Mouse (Mus musculus) ES-E14 (cell line): ENCODE measurements around the gene Cplx3. TPM values are rescaled to one million over a fixed set of nuclear protein-coding genes. Genes with fewer than 3 reads are reported as not detected.

ENCODE experiments used
- DNase-seq: peaks from one replicate; pipeline ENCODE4 v3.0.0-alpha.2; 2013; ENCODE audit warnings: low read depth, low spot score
- H3K27ac ChIP-seq: 2 replicates; pipeline ENCODE4 v1.5.1; 2012; ENCODE audit warnings: low read depth, mild to moderate bottlenecking, low read length, moderate library complexity, mixed read lengths; ENCODE audit not compliant: poor library complexity, insufficient read depth, severe bottlenecking
- H3K36me3 ChIP-seq: 2 replicates; pipeline ENCODE4 v1.6.1; 2012; ENCODE audit warnings: mild to moderate bottlenecking, low read length, moderate library complexity, mixed read lengths; ENCODE audit not compliant: control insufficient read depth, poor library complexity, insufficient read depth, severe bottlenecking
- H3K4me1 ChIP-seq, 2 experiments: fragments of 150-350 bp in 1 of 2; sonication (generic) in 1 of 2; 2 replicates each; pipeline ENCODE4 v1.6.1; 2012; ENCODE audit warnings: low read length in 2 of 2, mild to moderate bottlenecking in 1 of 2, mixed read lengths in 1 of 2; ENCODE audit not compliant: control insufficient read depth in 2 of 2, insufficient read depth in 2 of 2, poor library complexity in 1 of 2
- H3K4me3 ChIP-seq, 2 experiments: fragments of 150-350 bp in 1 of 2; sonication (generic) in 1 of 2; 2 replicates each; pipeline ENCODE4 v1.5.1; 2012; ENCODE audit warnings: low read length in 2 of 2, low read depth in 1 of 2, mild to moderate bottlenecking in 1 of 2, mixed read lengths in 1 of 2; ENCODE audit not compliant: insufficient read depth in 1 of 2, poor library complexity in 1 of 2, severe bottlenecking in 1 of 2
- H3K9ac ChIP-seq: 2 replicates; pipeline ENCODE4 v1.6.1; 2012; ENCODE audit warnings: low read depth, mild to moderate bottlenecking, low read length, mixed read lengths; ENCODE audit not compliant: poor library complexity, insufficient read depth, severe bottlenecking
- H3K9me3 ChIP-seq: fragments of 150-350 bp; sonication (generic); 2 replicates; pipeline ENCODE4 v1.6.1; 2012; ENCODE audit warnings: low read depth, mild to moderate bottlenecking, low read length; ENCODE audit not compliant: control insufficient read depth, insufficient read depth
- CHD2 ChIP-seq: IDR thresholded peaks from 2 replicates; pipeline ENCODE4 v1.6.1; 2014; ENCODE audit warnings: mild to moderate bottlenecking, low read depth, low read length, inconsistent platforms
- HCFC1 ChIP-seq: IDR thresholded peaks from 2 replicates; pipeline ENCODE4 v1.6.1; 2012; ENCODE audit warnings: low read length, inconsistent platforms, borderline replicate concordance; ENCODE audit not compliant: insufficient read depth
- MAFK ChIP-seq: IDR thresholded peaks from 2 replicates; pipeline ENCODE4 v1.6.1; 2014; ENCODE audit warnings: mild to moderate bottlenecking, low read depth, low read length, inconsistent platforms; ENCODE audit not compliant: insufficient read depth
- ZC3H11A ChIP-seq: IDR thresholded peaks from 2 replicates; pipeline ENCODE4 v1.6.1; 2012; ENCODE audit warnings: low read depth, mild to moderate bottlenecking, inconsistent platforms, low read length, borderline replicate concordance
- ZNF384 ChIP-seq: IDR thresholded peaks from 2 replicates; pipeline ENCODE4 v1.6.1; 2012; ENCODE audit warnings: low read depth, low read length, inconsistent platforms
- in situ Hi-C, 2 experiments: fragments of 600-800 bp; cut with MboI; formaldehyde crosslinking; loops; one replicate each; pipeline ENCODE4 v1.15.1; 2025; ENCODE audit warnings: low sequenced_read_pairs in 2 of 2, inconsistent platforms in 1 of 2; ENCODE audit not compliant: unreplicated experiment in 2 of 2
- total RNA-seq: library from RNA; depleted of rRNA; stranded (reverse); fragments of 300-350 nt; gene quantifications from 2 replicates; pipeline ENCODE4 v1.2.3, GENCODE M21; 2012; rRNA removed

The Cplx3 gene
- not detected in 2 replicates for total RNA-seq

DNA sequence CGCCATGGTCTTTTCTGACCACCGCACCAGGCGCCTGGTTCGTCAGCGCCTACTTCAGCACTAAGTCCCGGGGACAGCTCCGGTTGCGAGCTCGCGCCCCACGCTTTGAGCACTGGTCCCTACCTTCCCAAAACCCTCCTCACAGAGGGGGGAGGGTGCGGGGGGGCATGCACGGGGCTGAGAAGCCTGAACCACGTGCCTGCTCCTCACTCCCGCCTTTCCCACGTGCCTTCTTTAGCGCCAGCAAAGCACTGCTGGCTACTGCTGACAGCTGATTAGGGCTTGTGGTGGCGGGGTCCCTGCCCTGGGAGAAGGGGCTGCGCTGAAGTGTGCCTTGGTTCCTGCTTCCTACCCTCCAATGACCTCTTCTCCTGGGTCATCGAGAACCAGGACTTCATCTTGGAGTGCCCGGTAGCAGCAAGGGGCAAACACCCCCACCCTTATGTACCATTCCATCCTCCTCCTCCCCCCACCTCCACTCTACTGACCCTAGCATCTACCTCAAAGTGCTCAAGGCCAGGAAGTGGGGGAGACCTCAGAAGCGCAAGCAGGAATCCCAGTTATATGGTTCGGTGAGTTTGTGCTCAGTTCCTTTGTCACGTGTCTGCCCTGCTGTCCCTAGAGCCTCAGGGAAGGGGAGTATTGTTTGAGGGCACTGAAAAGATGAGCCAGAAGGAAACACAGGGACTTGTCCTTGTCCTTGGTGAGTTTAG lies at the start of gene Cplx3:
Cplx3 (minus strand) TSS at position 143 of the 713 bp plus-strand sequence.
- Histone ChIP-seq H3K4me1 (peaks cover 0 to 2% of the 10 kb centered on the region in 2 experiments; a peak in 1 of 4 replicates), H3K4me3 (no peak within 1 kb of the TSS), H3K9ac (no peak within 1 kb of the TSS), H3K36me3 (no peaks in the 10 kb centered on the region), H3K9me3 (no peaks in the 10 kb centered on the region), H3K27ac (no peak within 1 kb of the TSS)
- DNase-seq: peak; percentile 37
- in situ Hi-C loops: no loop called here
- no peak for TF ChIP-seq MAFK
- TF ChIP-seq ZC3H11A: no peak
- TF ChIP-seq HCFC1: no peak
- TF ChIP-seq CHD2: no peak
- no peak for TF ChIP-seq ZNF384

- H3K27ac ChIP-seq: no peak overlapping the region
- DNase-seq: peak; percentile 97
- no peaks in the 10 kb centered on the region for H3K9me3 ChIP-seq
- H3K36me3 ChIP-seq: no peaks in the 10 kb centered on the region
- peak overlapping the region; percentile 29; the same call in 1 of the 2 replicates for H3K9ac ChIP-seq
- in situ Hi-C loops: no loop called here
- TF ChIP-seq ZC3H11A: peak; percentile 85
- no peak for TF ChIP-seq MAFK
- TF ChIP-seq ZNF384: 0 out of 2 replicates have a peak, but pooled peaks have one; percentile 19
- no peak for TF ChIP-seq HCFC1
- H3K4me1 ChIP-seq: peaks cover 2 to 9% of the 10 kb centered on the region in 2 experiments; a peak in 1 of 4 replicates
- H3K4me3 ChIP-seq: peak overlapping the region in 1 of 2 experiments; percentile 38; a peak in 2 of 4 replicates
These were observed 49.7 kb upstream of the Cplx3 start for GRCm38 (mm10) chr9:57655749-57656148.

GRCm38 (mm10) chr9:57654966-57655365 lies 48.9 kb upstream of the Cplx3 start:
- in situ Hi-C loops: no loop called here
- TF ChIP-seq ZNF384 (no peak), CHD2 (no peak), ZC3H11A (no peak), MAFK (no peak), HCFC1 (no peak)
- Histone ChIP-seq H3K4me1 (peaks cover 2 to 9% of the 10 kb centered on the region in 2 experiments; a peak in 1 of 4 replicates), H3K9me3 (no peaks in the 10 kb centered on the region), H3K9ac (no peak overlapping the region), H3K36me3 (no peaks in the 10 kb centered on the region), H3K27ac (no peak overlapping the region), H3K4me3 (no peak overlapping the region)
- DNase-seq: no peak

DNA sequence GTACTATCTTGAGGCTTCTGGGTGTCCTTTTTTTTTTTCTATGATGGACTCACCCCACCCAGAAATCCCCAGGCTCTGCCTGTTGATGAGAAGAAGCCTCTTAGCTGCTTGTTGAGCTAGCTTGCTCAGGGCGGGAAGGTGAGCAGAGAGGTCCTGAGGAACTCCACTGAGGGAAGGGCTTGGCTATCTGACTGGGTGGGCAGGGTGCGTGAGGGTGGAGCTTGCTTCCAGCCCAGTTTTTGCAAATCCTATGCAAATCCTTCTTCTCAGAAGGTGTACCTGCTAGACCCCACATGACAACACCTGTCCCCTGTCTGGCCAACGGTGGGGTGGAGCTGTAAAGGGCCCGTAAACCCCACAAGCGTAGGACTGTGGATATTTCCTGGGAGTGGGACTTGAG lies 47.2 kb upstream of the Cplx3 start, which contains the start of gene Csk:
Csk (minus strand) TSS at position 349 of the 400 bp plus-strand sequence.
- H3K27ac ChIP-seq: no peak within 1 kb of the TSS
- peak within 1 kb of the TSS; percentile 14 to 49; a peak in 3 of 4 replicates for H3K4me3 ChIP-seq
- DNase-seq: no peak
- H3K36me3 ChIP-seq: no peaks in the 10 kb centered on the region
- in situ Hi-C loops: no loop called here
- H3K9ac ChIP-seq: peak within 1 kb of the TSS; percentile 34
- no peaks in the 10 kb centered on the region for H3K9me3 ChIP-seq
- peaks cover 2 to 9% of the 10 kb centered on the region in 2 experiments; a peak in 1 of 4 replicates for H3K4me1 ChIP-seq
- no peak for TF ChIP-seq ZC3H11A
- no peak for TF ChIP-seq CHD2
- TF ChIP-seq MAFK: no peak
- TF ChIP-seq HCFC1: no peak
- no peak for TF ChIP-seq ZNF384
